In genomic region chr7:139392106-139392505, GRCm38 (mm10) we compare ENCODE assay signal across 18 mouse cellular contexts. TPM values are rescaled to one million over a fixed set of nuclear protein-coding genes. Genes with fewer than 3 reads are reported as not detected.
DNase-seq lines count a peak whose midpoint lies in the region; ATAC-seq and TF ChIP-seq lines count a peak whose summit lies in the region.
"Had no signal": no experiment of that assay in that cellular context is flagged by ENCODE, and none has a peak within 500 bp of the region (broad histone marks: within the 10 kb centered on the region; RNA-seq: fewer than 3 reads in every experiment).

No protein-coding gene starts in this region.

- H3K4me2 ChIP-seq in heart, embryonic 11.5 days = peak overlapping the region; percentile 79
- peak overlapping the region; percentile 84 for H3K4me2 ChIP-seq in lung, postnatal 0 days (replicated peaks; ENCODE audit: low read depth, low read length)
- H3K4me2 ChIP-seq in stomach, embryonic 16.5 days (ENCODE audit: low read depth, low read length) = peak overlapping the region; percentile 70
- H3K4me2 ChIP-seq: limb, embryonic 15.5 days; midbrain, embryonic 12.5 days had no signal

- peaks cover 52% of the 10 kb centered on the region for H3K4me1 ChIP-seq in heart, embryonic 11.5 days (ENCODE audit: control insufficient read depth, insufficient read depth, low read length)
- peaks cover 42% of the 10 kb centered on the region for H3K4me1 ChIP-seq in lung, postnatal 0 days (ENCODE audit: insufficient read depth, low read depth, low read length)
- H3K4me1 ChIP-seq in lung, adult 2 months (ENCODE audit: control insufficient read depth, insufficient read depth, low read length) = peaks cover 30% of the 10 kb centered on the region
- H3K4me1 ChIP-seq in stomach, embryonic 16.5 days (ENCODE audit: control insufficient read depth, insufficient read depth, low read length) = peaks cover 58% of the 10 kb centered on the region

- no peak for TF ChIP-seq CTCF in lung, postnatal 0 days (IDR thresholded peaks at IDR 0.05)
- TF ChIP-seq CTCF in lung, adult 2 months (IDR thresholded peaks at IDR 0.05; ENCODE audit: insufficient read depth, low read length) = no peak

- H3K4me3 ChIP-seq in heart, embryonic 11.5 days (ENCODE audit: low read depth, low read length) = no peak overlapping the region
- H3K4me3 ChIP-seq in lung, postnatal 0 days (ENCODE audit: low read depth, low read length) = 0 out of 2 replicates have a peak overlapping the region, but pooled peaks have one; percentile 14
- no peak overlapping the region for H3K4me3 ChIP-seq in lung, adult 2 months (replicated peaks; ENCODE audit: extremely low read depth, low read depth, low read length)
- no peak overlapping the region for H3K4me3 ChIP-seq in stomach, embryonic 16.5 days (replicated peaks; ENCODE audit: low read length)
- H3K4me3 ChIP-seq: limb, embryonic 15.5 days; midbrain, embryonic 12.5 days had no signal

- no peaks in the 10 kb centered on the region for H3K9me3 ChIP-seq in heart, embryonic 11.5 days (replicated peaks; ENCODE audit: control insufficient read depth, low read length)
- no peaks in the 10 kb centered on the region for H3K9me3 ChIP-seq in lung, postnatal 0 days (ENCODE audit: low read length)
- H3K9me3 ChIP-seq in stomach, embryonic 16.5 days (replicated peaks; ENCODE audit: control insufficient read depth, low read length) = no peaks in the 10 kb centered on the region
- H3K9me3 ChIP-seq: limb, embryonic 15.5 days; midbrain, embryonic 12.5 days had no signal

- no peaks in the 10 kb centered on the region for H3K27me3 ChIP-seq in heart, embryonic 11.5 days (ENCODE audit: control insufficient read depth, insufficient read depth, low read length)
- no peaks in the 10 kb centered on the region for H3K27me3 ChIP-seq in lung, postnatal 0 days (replicated peaks; ENCODE audit: insufficient read depth, low read length)
- H3K27me3 ChIP-seq in stomach, embryonic 16.5 days (ENCODE audit: control insufficient read depth, insufficient read depth, low read length) = no peaks in the 10 kb centered on the region
- H3K27me3 ChIP-seq: CH12.LX; limb, embryonic 15.5 days; midbrain, embryonic 12.5 days had no signal

- peak; percentile 58 for DNase-seq in cerebellum, adult 11-12 months
- DNase-seq in cerebellum, adult 9-10 months = no peak
- DNase-seq in heart, postnatal 10 days = no peak
- DNase-seq in lung, postnatal 0 days (ENCODE audit: low spot score) = no peak
- no peak for DNase-seq in lung, adult 2 months
- DNase-seq in kidney, postnatal 36 days = no peak
- DNase-seq: adrenal gland, postnatal 14 days; kidney, postnatal 14 days; liver, postnatal 0 days; right cerebral cortex, adult 18-20 months; spleen, adult 18-20 months; thymus, postnatal 36 days had no signal

- H3K9ac ChIP-seq in heart, embryonic 11.5 days (ENCODE audit: low read depth, low read length) = no peak overlapping the region
- H3K9ac ChIP-seq in lung, postnatal 0 days (replicated peaks; ENCODE audit: low read depth) = no peak overlapping the region
- no peak overlapping the region for H3K9ac ChIP-seq in stomach, embryonic 16.5 days (ENCODE audit: low read length)
- H3K9ac ChIP-seq: limb, embryonic 15.5 days; liver, postnatal 0 days; midbrain, embryonic 12.5 days had no signal

- TF ChIP-seq POLR2A in lung, adult 2 months (IDR thresholded peaks at IDR 0.05; ENCODE audit: borderline replicate concordance, extremely low read depth, low read depth, low read length) = no peak

- intact Hi-C loops in heart, postnatal 10 days (cut with DNase I) = no loop called here

- no peak for TF ChIP-seq EP300 in lung, postnatal 0 days (IDR thresholded peaks at IDR 0.05)

- WGBS in heart, embryonic 11.5 days (ENCODE audit: insufficient replicate concordance) = 68% methylated on average over 2 of the region's 2 CpGs
- 63% methylated on average over 2 of the region's 2 CpGs for WGBS in lung, postnatal 0 days
- WGBS in lung, adult 2 months = 70% methylated on average over 2 of the region's 2 CpGs
- WGBS in stomach, embryonic 16.5 days = 73% methylated on average over 2 of the region's 2 CpGs

- ATAC-seq in heart, embryonic 11.5 days (replicated peaks; ENCODE audit: insufficient number of reproducible peaks, low FRiP score, low TSS enrichment) = no peak
- no peak for ATAC-seq in lung, postnatal 0 days
- ATAC-seq in stomach, embryonic 16.5 days (ENCODE audit: insufficient read depth, low FRiP score) = no peak
- ATAC-seq: forebrain, embryonic 14.5 days; liver, postnatal 0 days had no signal

- H3K36me3 ChIP-seq in heart, embryonic 11.5 days (ENCODE audit: control insufficient read depth, insufficient read depth, low read length) = no peaks in the 10 kb centered on the region
- H3K36me3 ChIP-seq in lung, postnatal 0 days (ENCODE audit: insufficient read depth, low read length) = no peaks in the 10 kb centered on the region
- H3K36me3 ChIP-seq in stomach, embryonic 16.5 days (ENCODE audit: control insufficient read depth, insufficient read depth, low read length) = no peaks in the 10 kb centered on the region
- H3K36me3 ChIP-seq: limb, embryonic 15.5 days; midbrain, embryonic 12.5 days had no signal

- no peak overlapping the region for H3K27ac ChIP-seq in heart, embryonic 11.5 days (ENCODE audit: low read depth, low read length)
- H3K27ac ChIP-seq in lung, postnatal 0 days (ENCODE audit: low read length) = no peak overlapping the region; the same call in 1 of the 2 replicates
- H3K27ac ChIP-seq in stomach, embryonic 16.5 days (ENCODE audit: low read length) = no peak overlapping the region
- H3K27ac ChIP-seq: limb, embryonic 15.5 days; midbrain, embryonic 12.5 days had no signal

RNA-seq across cellular contexts. Expression of gene Inpp5a, which starts 3.2 kb away (rescaled TPM):
- polyA plus RNA-seq in heart, embryonic 11.5 days (2014; fragmentation: Nextera tagmentation; extraction: Ambion mirVana) = 69.8 and 74.4 TPM in 2 replicates
- 100 to 1,000 TPM; 185 to 197 TPM for total RNA-seq in heart, postnatal 10 days (2021)
- polyA plus RNA-seq in lung, postnatal 0 days (2015; fragmentation: Nextera tagmentation; extraction: Ambion mirVana) = 41.3 and 44.8 TPM in 2 replicates
- 52.1 and 61.0 TPM in 2 replicates for polyA plus RNA-seq in lung, adult 2 months (2012; rRNA removed)
- polyA plus RNA-seq in stomach, embryonic 16.5 days (2015; fragmentation: Nextera tagmentation; extraction: Ambion mirVana) = 20.0 and 21.3 TPM in 2 replicates
